Mouse (Mus musculus) spleen, adult 18-20 months (tissue): ENCODE results near the gene Ptcra.
"Not testable (repeated sequence)": the region's sequence is repeated elsewhere in the genome, so short reads cannot be mapped to it uniquely, and the experiment has no call there.

ENCODE experiments used
- DNase-seq, 2 experiments: peaks; one replicate each; pipeline ENCODE4 v3.0.0; 2022; ENCODE audit warnings: mixed read lengths in 2 of 2

The Ptcra gene

GRCm38 (mm10) chr17:46771025-46771424 is 7.5 kb upstream of the Ptcra start:
- DNase-seq: no peak

GRCm38 (mm10) chr17:46770546-46770945 is 7.0 kb upstream of the Ptcra start:
- no peak for DNase-seq

GRCm38 (mm10) chr17:46767868-46768267 is 4.4 kb upstream of the Ptcra start:
- no peak for DNase-seq

- DNase-seq: not testable (repeated sequence)
Observed at GRCm38 (mm10) chr17:46764916-46765315, 1.4 kb upstream of the Ptcra start.

GRCm38 (mm10) chr17:46758753-46759152 is 4.8 kb downstream of the Ptcra start:
- DNase-seq: no peak

GRCm38 (mm10) chr17:46751794-46752556 is 11.5 kb downstream of the Ptcra start, which contains the start of gene Cnpy3:
Gene Cnpy3, minus strand, starts transcription at chr17:46752214.
- DNase-seq: peak; percentile 93 to 96

- DNase-seq: peak in 1 of 2 experiments; percentile 78
Observed at GRCm38 (mm10) chr17:46751056-46751793, 12.3 kb downstream of the Ptcra start.

GRCm38 (mm10) chr17:46750580-46750979 is 12.9 kb downstream of the Ptcra start:
- DNase-seq: no peak

- no peak for DNase-seq
Observed at GRCm38 (mm10) chr17:46749282-46749681, 14.2 kb downstream of the Ptcra start.

GRCm38 (mm10) chr17:46747806-46748205 is 15.7 kb downstream of the Ptcra start:
- no peak for DNase-seq

- no peak for DNase-seq
Observed at GRCm38 (mm10) chr17:46747234-46747633, 16.3 kb downstream of the Ptcra start.

GRCm38 (mm10) chr17:46745506-46745905 is 18.0 kb downstream of the Ptcra start:
- DNase-seq: no peak

GRCm38 (mm10) chr17:46742986-46743385 is 20.5 kb downstream of the Ptcra start:
- no peak for DNase-seq

- DNase-seq: no peak
Observed at GRCm38 (mm10) chr17:46741305-46741704, 22.2 kb downstream of the Ptcra start.

- peak in 1 of 2 experiments; percentile 55 for DNase-seq
Observed at GRCm38 (mm10) chr17:46736160-46736559, 27.4 kb downstream of the Ptcra start.

GRCm38 (mm10) chr17:46735287-46735686 is 28.2 kb downstream of the Ptcra start:
- DNase-seq: no peak

GRCm38 (mm10) chr17:46734055-46734454 is 29.5 kb downstream of the Ptcra start:
- no peak for DNase-seq

- DNase-seq: no peak
Observed at GRCm38 (mm10) chr17:46728904-46729318, 34.6 kb downstream of the Ptcra start, which contains the start of gene Gnmt. Gene Gnmt, minus strand, starts transcription at chr17:46729168.

GRCm38 (mm10) chr17:46728496-46728895 is 35.0 kb downstream of the Ptcra start:
- no peak for DNase-seq

GRCm38 (mm10) chr17:46728021-46728420 is 35.5 kb downstream of the Ptcra start:
- no peak for DNase-seq

GRCm38 (mm10) chr17:46727271-46727670 is 36.2 kb downstream of the Ptcra start:
- DNase-seq: no peak

GRCm38 (mm10) chr17:46725731-46726645 is 37.5 kb downstream of the Ptcra start:
- DNase-seq: no peak

- no peak for DNase-seq
Observed at GRCm38 (mm10) chr17:46725273-46725672, 38.2 kb downstream of the Ptcra start.
